Mouse (Mus musculus): ENCODE measurements at regions not wholly inside any gene's neighbourhood (a gene's known extent, or its start where the extent isn't known, plus 50 kb on each side); places are given as distances from the start of the nearest gene placed in this dataset.

DNA sequence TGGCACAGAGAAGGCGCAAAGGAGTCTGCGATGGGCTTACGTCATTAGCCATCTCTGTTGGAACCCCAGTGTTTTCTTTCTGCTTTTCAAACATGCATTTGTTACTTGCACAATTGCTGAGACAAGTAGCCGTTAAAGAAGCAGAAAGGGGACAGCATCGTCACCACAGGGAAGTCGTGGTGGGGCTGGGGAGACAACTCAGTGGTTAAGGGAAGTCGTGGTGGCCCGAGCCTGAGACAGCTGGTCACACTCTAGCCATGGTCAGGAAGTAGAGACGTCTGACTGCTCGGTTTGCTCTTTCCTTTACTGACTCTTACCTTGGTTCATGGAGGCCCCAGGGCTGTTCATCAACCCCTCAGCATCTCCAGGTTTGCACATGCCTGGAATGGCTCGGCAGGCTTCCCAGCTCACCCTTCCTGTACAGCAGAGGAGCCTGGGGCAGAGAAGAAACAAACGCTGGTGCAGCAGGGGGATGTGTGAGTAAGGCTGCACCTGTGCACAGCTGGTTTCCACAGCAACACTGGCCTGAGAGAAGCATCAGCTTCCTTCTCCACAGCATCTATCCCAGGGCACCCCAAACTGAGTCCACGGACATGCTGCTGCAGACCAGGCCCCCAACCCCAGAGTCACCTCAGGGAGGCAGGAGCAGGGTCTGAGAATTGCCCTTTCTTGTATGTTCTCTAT lies 135.6 kb upstream of the Rreb1 start:
- TF ChIP-seq E2F4 (IDR thresholded peaks at IDR 0.05; ENCODE audit: insufficient replicate concordance, low read depth, low read length): no peak
- TF ChIP-seq CHD2 (IDR thresholded peaks at IDR 0.05; ENCODE audit: low read length): no peak
- TF ChIP-seq RAD21 (IDR thresholded peaks at IDR 0.05; ENCODE audit: low read depth, low read length): no peak
- TF ChIP-seq CTCF (conservative IDR thresholded peaks at IDR 0.05 in 1 of 2, IDR thresholded peaks at IDR 0.05 in 1 of 2; ENCODE audit: low read depth in 2 of 2, low read length in 2 of 2): no peak
- no peak for TF ChIP-seq ZMIZ1 (IDR thresholded peaks at IDR 0.05; ENCODE audit: low read depth, low read length)
- no peak for TF ChIP-seq POLR2A (IDR thresholded peaks at IDR 0.05; ENCODE audit: low read depth, low read length)
- no peak for TF ChIP-seq ZC3H11A (IDR thresholded peaks at IDR 0.05; ENCODE audit: low read depth, low read length)
- TF ChIP-seq EP300 (IDR thresholded peaks at IDR 0.05; ENCODE audit: low read length): no peak
- TF ChIP-seq MYC (IDR thresholded peaks at IDR 0.05; ENCODE audit: low read depth, low read length): no peak
- no peak for TF ChIP-seq HCFC1 (IDR thresholded peaks at IDR 0.05; ENCODE audit: low read depth, low read length)
- TF ChIP-seq UBTF (IDR thresholded peaks at IDR 0.05; ENCODE audit: low read depth, low read length): no peak
- TF ChIP-seq ZNF384 (IDR thresholded peaks at IDR 0.05; ENCODE audit: low read depth, low read length): no peak
- TF ChIP-seq MAZ (IDR thresholded peaks at IDR 0.05; ENCODE audit: low read depth, low read length): no peak
- TF ChIP-seq JUND (conservative IDR thresholded peaks at IDR 0.05; ENCODE audit: low read depth, low read length): no peak
